Mouse (Mus musculus) liver, embryonic 14.5 days (tissue): ENCODE measurements around the gene Dpep3. TPM values are rescaled to one million over a fixed set of nuclear protein-coding genes. Genes with fewer than 3 reads are reported as not detected.
A peak's percentile ranks its signal among the peaks of the same experiment; 100 is the strongest.
"Not testable (repeated sequence)": the region's sequence is repeated elsewhere in the genome, so short reads cannot be mapped to it uniquely, and the experiment has no call there.

Experiments used
- ATAC-seq: fragments of 200-750 bp; cut with Nextera tagmentation; 2 replicates; pipeline ENCODE4 v1.8.0; 2017; ENCODE audit warnings: moderate number of reproducible peaks, mild to moderate bottlenecking, moderate library complexity; ENCODE audit not compliant: insufficient read depth
- DNase-seq, 3 experiments: peaks; one replicate each; pipeline ENCODE4 v3.0.0-alpha.2; 2012 to 2013; ENCODE audit warnings: low read depth in 3 of 3, low spot score in 3 of 3
- H3K27ac ChIP-seq: fragments of 300-500 bp; sonication (generic); 2 replicates; pipeline ENCODE4 v1.5.1; 2014; ENCODE audit warnings: moderate library complexity, mild to moderate bottlenecking, control low read depth, inconsistent platforms
- H3K27me3 ChIP-seq: fragments of 300-500 bp; sonication (generic); 2 replicates; pipeline ENCODE4 v1.6.1; 2014; ENCODE audit warnings: mild to moderate bottlenecking, low read length, moderate library complexity; ENCODE audit not compliant: control insufficient read depth, insufficient read depth
- H3K36me3 ChIP-seq: fragments of 300-500 bp; sonication (generic); replicated peaks from 2 replicates; pipeline ENCODE4 v1.6.1; 2014; ENCODE audit warnings: low read depth; ENCODE audit not compliant: control insufficient read depth, insufficient read depth
- H3K4me1 ChIP-seq, 2 experiments: fragments of 200-500 bp in 1 of 2; fragments of 300-500 bp in 1 of 2; sonication (generic) in 1 of 2; replicated peaks; 2 replicates each; pipeline ENCODE4 v1.6.1; 2012 to 2014; ENCODE audit warnings: antibody characterized with exemption in 1 of 2, inconsistent platforms in 1 of 2, low read length in 1 of 2; ENCODE audit not compliant: control insufficient read depth in 2 of 2, insufficient read depth in 2 of 2
- H3K4me2 ChIP-seq: fragments of 300-500 bp; sonication (generic); 2 replicates; pipeline ENCODE4 v1.6.1; 2014; ENCODE audit warnings: low read depth, mild to moderate bottlenecking, control low read depth, moderate library complexity
- H3K4me3 ChIP-seq, 2 experiments: fragments of 200-500 bp in 1 of 2; fragments of 300-500 bp in 1 of 2; sonication (generic) in 1 of 2; 2 replicates each; pipeline ENCODE4 v1.5.1; 2012 to 2014; ENCODE audit warnings: low read depth in 2 of 2, low read length in 2 of 2, mild to moderate bottlenecking in 2 of 2, control low read depth in 1 of 2, inconsistent platforms in 1 of 2, moderate library complexity in 1 of 2; ENCODE audit not compliant: insufficient read depth in 1 of 2
- H3K9ac ChIP-seq: fragments of 300-500 bp; sonication (generic); replicated peaks from 2 replicates; pipeline ENCODE4 v1.6.1; 2014; ENCODE audit warnings: mild to moderate bottlenecking, control low read depth, moderate library complexity
- H3K9me3 ChIP-seq: fragments of 300-500 bp; sonication (generic); 2 replicates; pipeline ENCODE4 v1.6.1; 2016; ENCODE audit warnings: low read length, mixed read lengths; ENCODE audit not compliant: control insufficient read depth
- CTCF ChIP-seq: IDR thresholded peaks from 2 replicates; pipeline ENCODE4 v1.5.1; 2016; ENCODE audit warnings: antibody characterized with exemption, low read depth, control low read depth
- EP300 ChIP-seq: IDR thresholded peaks from 2 replicates; pipeline ENCODE4 v1.6.1; 2016; ENCODE audit warnings: antibody characterized with exemption, low read depth
- WGBS: fragments of 180-500 bp; shearing (Covaris S2); extraction: QIAGEN DNeasy Blood & Tissue Kit; methylation state at CpG from one replicate; pipeline ENCODE4 v1.1.7; 2014; ENCODE audit not compliant: insufficient replicate concordance; 5-methylcytosine and 5-hydroxymethylcytosine counted together
- polyA plus RNA-seq, 2 experiments: library from polyadenylated mRNA; depleted of rRNA in 1 of 2; stranded (reverse) in 1 of 2; unstranded in 1 of 2; fragments of >200 nt; fragmentation: Nextera tagmentation in 1 of 2; extraction: Ambion mirVana in 1 of 2; gene quantifications; 2 replicates each; pipeline versions ENCODE4 v1.2.1 to v1.2.3; 2012 to 2014

Gene Dpep3
- polyA plus RNA-seq, 2 experiments = not detected

DNA sequence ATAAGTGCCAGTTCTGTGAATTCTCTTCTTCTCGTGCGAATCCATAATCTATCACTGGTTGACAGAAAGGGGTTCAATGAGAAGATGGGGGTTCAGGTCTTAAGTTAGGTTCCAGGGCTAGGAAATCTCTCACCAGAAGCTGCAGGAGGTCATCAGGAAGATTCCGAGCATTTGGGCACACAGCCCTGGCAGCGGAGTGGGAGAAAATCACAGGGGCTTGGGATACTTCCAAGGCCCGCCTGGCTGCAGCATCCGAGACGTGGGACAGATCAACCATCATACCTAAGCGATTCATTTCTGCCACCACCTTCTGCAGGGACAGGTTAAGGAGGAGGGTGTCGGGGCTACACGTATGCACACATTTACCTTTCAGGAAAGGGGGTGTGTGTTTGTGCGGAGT lies 9.3 kb upstream of the Dpep3 start:
- Histone ChIP-seq H3K36me3 (no peaks in the 10 kb centered on the region), H3K4me3 (no peak overlapping the region), H3K27me3 (no peaks in the 10 kb centered on the region; the same call in 1 of the 2 replicates), H3K4me1 (peaks cover 0 to 3% of the 10 kb centered on the region in 2 experiments; a peak in 1 of 4 replicates), H3K27ac (no peak overlapping the region), H3K9ac (no peak overlapping the region), H3K4me2 (no peak overlapping the region), H3K9me3 (no peaks in the 10 kb centered on the region)
- ATAC-seq (no peak), DNase-seq (no peak)
- 70% methylated on average over 11 of the region's 11 CpGs for WGBS
- no peak for TF ChIP-seq EP300
- no peak for TF ChIP-seq CTCF

DNA sequence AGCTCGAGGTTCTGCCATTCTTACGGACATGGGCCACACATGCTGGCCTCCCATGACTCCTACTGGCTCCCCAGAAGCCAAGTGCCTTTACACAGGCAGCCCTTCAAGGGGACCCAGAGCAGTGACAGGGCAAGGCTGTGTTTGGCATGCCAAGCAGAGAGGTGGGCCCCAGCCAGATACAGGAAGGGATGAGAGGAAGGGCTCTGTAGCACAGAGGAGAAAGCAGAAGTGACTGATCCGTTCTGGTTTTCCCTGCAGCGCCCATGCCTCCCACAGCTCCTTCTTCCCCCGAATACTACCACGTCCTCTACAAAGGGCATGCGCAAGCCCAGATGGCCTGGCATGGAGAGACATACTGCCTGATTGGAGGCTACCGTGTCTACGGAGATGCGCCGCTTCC lies 4.2 kb upstream of the Dpep3 start:
- H3K27me3 ChIP-seq, ATAC-seq, H3K4me1 ChIP-seq, DNase-seq, H3K36me3 ChIP-seq, H3K4me3 ChIP-seq, H3K9ac ChIP-seq, H3K27ac ChIP-seq, H3K4me2 ChIP-seq, H3K9me3 ChIP-seq: not testable (repeated sequence)
- 57% methylated on average over 9 of the region's 11 CpGs for WGBS

DNA sequence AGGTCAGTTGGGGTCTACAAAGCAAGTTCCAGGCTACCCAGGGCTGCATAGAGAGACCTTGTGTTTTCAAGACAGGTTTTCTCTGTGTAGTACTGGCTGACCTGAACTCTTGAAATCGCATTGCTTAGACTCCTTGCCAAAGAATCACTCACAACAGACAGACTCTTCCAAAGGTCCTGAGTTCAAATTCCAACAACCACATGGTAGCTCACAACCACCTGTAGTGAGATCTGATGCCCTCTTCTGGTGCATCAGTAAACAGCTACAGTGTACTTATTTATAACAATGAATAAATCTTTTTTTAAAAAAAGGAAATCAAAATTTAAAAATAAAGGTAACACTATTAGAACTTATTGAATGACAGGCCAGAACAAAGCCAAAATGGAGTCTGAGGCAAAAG lies 1.9 kb upstream of the Dpep3 start:
- Histone ChIP-seq H3K27me3 (no peaks in the 10 kb centered on the region), H3K4me3 (no peak overlapping the region), H3K4me1 (0 out of 4 replicates have a peak, but pooled peaks cover 0 to 2% of the 10 kb centered on the region in 2 experiments), H3K27ac (no peak overlapping the region), H3K9me3 (no peaks in the 10 kb centered on the region), H3K9ac (no peak overlapping the region), H3K36me3 (no peaks in the 10 kb centered on the region), H3K4me2 (no peak overlapping the region)
- DNase-seq (no peak), ATAC-seq (no peak)
- WGBS = 68% methylated on average over 1 of the region's 1 CpGs
- TF ChIP-seq EP300 (no peak), CTCF (peak; percentile 12; the same call in 1 of the 2 replicates)

DNA sequence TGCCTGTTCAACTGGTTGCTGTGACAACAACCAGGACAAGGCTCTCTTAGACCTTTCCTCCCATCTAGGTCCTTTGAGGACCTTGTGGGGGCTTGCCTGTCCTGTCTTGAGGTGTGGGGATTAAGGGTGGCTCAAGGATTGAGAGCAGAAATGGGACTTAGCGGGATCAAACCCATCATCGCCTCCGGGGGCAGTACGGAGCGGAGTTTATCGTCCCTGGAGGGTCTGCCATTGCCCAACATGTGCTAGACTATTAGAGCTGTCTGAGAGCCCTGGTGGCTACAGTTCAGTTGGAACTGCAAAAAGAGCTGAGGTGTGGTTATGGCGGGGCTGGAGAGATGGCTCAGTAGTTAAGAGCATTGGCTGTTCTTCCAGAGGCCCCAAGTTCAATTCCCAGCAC lies 3.9 kb downstream of the Dpep3 start:
- H3K4me2 ChIP-seq = no peak overlapping the region
- H3K27ac ChIP-seq = no peak overlapping the region
- no peak overlapping the region for H3K9ac ChIP-seq
- H3K4me1 ChIP-seq = 0 out of 4 replicates have a peak, but pooled peaks cover 0 to 2% of the 10 kb centered on the region in 2 experiments
- no peaks in the 10 kb centered on the region for H3K36me3 ChIP-seq
- TF ChIP-seq EP300 = no peak
- peak; percentile 39 for TF ChIP-seq CTCF
- DNase-seq (no peak), ATAC-seq (no peak)
- no peaks in the 10 kb centered on the region for H3K9me3 ChIP-seq
- H3K4me3 ChIP-seq = no peak overlapping the region
- WGBS = 74% methylated on average over 7 of the region's 7 CpGs
- no peaks in the 10 kb centered on the region for H3K27me3 ChIP-seq

DNA sequence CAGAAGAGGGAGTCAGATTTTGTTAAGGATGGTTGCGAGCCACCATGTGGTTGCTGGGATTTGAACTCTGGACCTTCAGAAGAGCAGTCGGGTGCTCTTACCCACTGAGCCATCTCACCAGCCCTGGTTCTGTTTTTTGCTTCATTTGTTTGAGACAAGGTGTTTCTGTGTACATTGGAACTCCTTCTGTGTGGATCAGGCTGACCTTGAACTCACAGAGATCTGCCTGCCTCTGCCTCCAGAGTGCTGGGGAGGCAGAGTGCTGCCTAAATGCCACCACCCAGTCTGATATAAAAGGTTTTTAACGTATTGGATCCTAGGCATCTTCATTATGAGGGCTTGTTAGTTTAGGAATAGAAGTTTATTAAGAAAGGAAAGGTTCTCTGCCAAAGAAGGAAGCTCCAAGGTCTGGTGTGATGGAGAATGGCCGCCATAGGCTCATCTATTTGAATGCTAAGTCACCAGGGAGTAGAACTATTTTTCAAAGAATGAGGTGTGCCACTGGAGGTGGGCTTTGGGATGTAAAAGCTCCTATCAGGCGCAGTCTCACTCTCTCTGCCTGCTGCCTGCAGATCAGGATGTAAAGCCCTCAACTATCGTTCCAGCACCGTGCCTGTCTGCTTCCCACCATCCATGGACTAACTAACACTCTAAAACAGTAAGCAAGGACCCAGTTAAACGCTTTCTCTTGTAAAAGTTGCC lies 8.1 kb downstream of the Dpep3 start:
- WGBS = 65% methylated on average over 8 of the region's 8 CpGs
- no peak overlapping the region for H3K9ac ChIP-seq
- TF ChIP-seq CTCF (no peak), EP300 (no peak)

More for the DNA sequence above, 8.1 kb downstream of the Dpep3 start:
- Histone ChIP-seq H3K36me3 (no peaks in the 10 kb centered on the region), H3K4me3 (no peak overlapping the region), H3K27ac (no peak overlapping the region), H3K27me3 (no peaks in the 10 kb centered on the region), H3K4me1 (peaks cover 6 to 14% of the 10 kb centered on the region in 2 experiments), H3K9me3 (no peaks in the 10 kb centered on the region), H3K4me2 (no peak overlapping the region)
- DNase-seq = no peak
- ATAC-seq = no peak
